Mouse (Mus musculus) kidney, embryonic 15.5 days (tissue): ENCODE data around the gene Camkmt. TPM values are rescaled to one million over a fixed set of nuclear protein-coding genes. Genes with fewer than 3 reads are reported as not detected.

Source experiments
- ATAC-seq: fragments of 200-750 bp; cut with Nextera tagmentation; replicated peaks from 2 replicates; pipeline ENCODE4 v1.8.0; 2017; ENCODE audit warnings: moderate TSS enrichment; ENCODE audit not compliant: low FRiP score
- H3K27ac ChIP-seq: fragments of 300-500 bp; sonication (generic); 2 replicates; pipeline ENCODE4 v1.5.1; 2015; ENCODE audit warnings: mild to moderate bottlenecking, inconsistent platforms
- H3K27me3 ChIP-seq: fragments of 300-500 bp; sonication (generic); 2 replicates; pipeline ENCODE4 v1.6.1; 2015; ENCODE audit warnings: inconsistent platforms
- H3K36me3 ChIP-seq: fragments of 300-500 bp; sonication (generic); 2 replicates; pipeline ENCODE4 v1.6.1; 2015; ENCODE audit warnings: inconsistent platforms
- H3K4me1 ChIP-seq: fragments of 300-500 bp; sonication (generic); 2 replicates; pipeline ENCODE4 v1.6.1; 2015; ENCODE audit warnings: inconsistent platforms
- H3K4me2 ChIP-seq: fragments of 300-500 bp; sonication (generic); 2 replicates; pipeline ENCODE4 v1.6.1; 2015; ENCODE audit warnings: moderate library complexity, mild to moderate bottlenecking, inconsistent platforms
- H3K4me3 ChIP-seq: fragments of 300-500 bp; sonication (generic); replicated peaks from 2 replicates; pipeline ENCODE4 v1.5.1; 2015; ENCODE audit warnings: mild to moderate bottlenecking, inconsistent platforms
- H3K9ac ChIP-seq: fragments of 300-500 bp; sonication (generic); 2 replicates; pipeline ENCODE4 v1.6.1; 2015; ENCODE audit warnings: mild to moderate bottlenecking, inconsistent platforms
- H3K9me3 ChIP-seq: fragments of 300-500 bp; sonication (generic); replicated peaks from 2 replicates; pipeline ENCODE4 v1.6.1; 2016; ENCODE audit warnings: inconsistent platforms
- WGBS: fragments of 180-500 bp; shearing (Covaris S2); methylation state at CpG from one replicate; pipeline ENCODE4 v1.1.7; 2015; ENCODE audit warnings: mixed read lengths; 5-methylcytosine and 5-hydroxymethylcytosine counted together
- polyA plus RNA-seq: library from polyadenylated mRNA; unstranded; fragments of >200 nt; fragmentation: Nextera tagmentation; extraction: Ambion mirVana; gene quantifications from 2 replicates; pipeline ENCODE4 v1.2.1, GENCODE M21; 2015

Camkmt gene
- polyA plus RNA-seq, 1 experiment from 2014 or later, result 13.8 TPM

DNA sequence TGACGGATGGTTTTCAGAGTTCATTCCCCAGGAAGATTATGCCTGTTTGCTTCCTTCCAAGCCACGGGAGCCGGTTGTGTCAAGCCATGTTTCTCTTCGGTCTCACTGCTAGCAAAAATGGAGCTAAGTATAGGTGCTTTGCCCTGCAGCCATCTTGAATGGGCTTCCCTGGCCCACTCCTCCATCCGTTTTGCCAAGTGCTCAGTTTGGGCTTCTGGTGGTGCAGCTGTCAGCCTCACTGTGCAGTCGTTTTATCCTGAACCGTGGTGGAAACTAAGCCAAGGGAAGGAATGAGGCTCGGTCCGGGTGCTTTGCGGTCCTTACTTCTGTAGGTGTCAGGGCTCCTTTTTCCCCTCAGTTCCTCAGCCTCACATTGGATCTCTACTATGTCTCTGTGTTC is 263.3 kb downstream of the Camkmt start:
- H3K9me3 ChIP-seq, result no peaks in the 10 kb centered on the region
- H3K27me3 ChIP-seq, result no peaks in the 10 kb centered on the region
- no peak overlapping the region for H3K27ac ChIP-seq
- no peak overlapping the region for H3K9ac ChIP-seq
- no peaks in the 10 kb centered on the region for H3K4me1 ChIP-seq
- no peaks in the 10 kb centered on the region for H3K36me3 ChIP-seq
- WGBS, result 80% methylated on average over 10 of the region's 10 CpGs
- ATAC-seq, result no peak
- H3K4me2 ChIP-seq, result no peak overlapping the region
- no peak overlapping the region for H3K4me3 ChIP-seq

DNA sequence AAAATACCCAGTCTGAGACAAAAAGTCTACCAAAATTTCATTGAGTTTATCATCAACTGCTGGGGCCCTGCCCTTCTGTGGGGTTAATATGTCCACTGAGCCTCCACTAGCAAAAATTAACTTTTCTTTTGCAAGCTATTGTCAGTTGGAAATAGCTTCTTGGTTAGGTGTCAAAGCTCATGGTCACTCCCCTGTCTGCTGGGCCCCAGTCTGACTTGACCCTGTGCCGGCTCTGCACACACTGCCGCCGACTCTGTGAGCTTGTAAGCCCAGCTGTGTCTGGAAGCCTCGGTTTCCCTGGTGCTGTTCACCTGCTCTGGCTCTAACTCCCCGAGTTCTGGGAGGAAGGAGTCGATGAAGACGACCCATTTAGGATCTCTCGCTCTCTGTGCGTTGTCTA is 265.0 kb downstream of the Camkmt start:
- H3K9ac ChIP-seq, result no peak overlapping the region
- no peak overlapping the region for H3K27ac ChIP-seq
- ATAC-seq, result no peak; the same call in 1 of the 2 replicates
- no peaks in the 10 kb centered on the region for H3K27me3 ChIP-seq
- H3K4me2 ChIP-seq, result no peak overlapping the region
- H3K9me3 ChIP-seq, result no peaks in the 10 kb centered on the region
- no peak overlapping the region for H3K4me3 ChIP-seq
- H3K36me3 ChIP-seq, result no peaks in the 10 kb centered on the region
- 82% methylated on average over 9 of the region's 9 CpGs for WGBS
- H3K4me1 ChIP-seq, result no peaks in the 10 kb centered on the region

DNA sequence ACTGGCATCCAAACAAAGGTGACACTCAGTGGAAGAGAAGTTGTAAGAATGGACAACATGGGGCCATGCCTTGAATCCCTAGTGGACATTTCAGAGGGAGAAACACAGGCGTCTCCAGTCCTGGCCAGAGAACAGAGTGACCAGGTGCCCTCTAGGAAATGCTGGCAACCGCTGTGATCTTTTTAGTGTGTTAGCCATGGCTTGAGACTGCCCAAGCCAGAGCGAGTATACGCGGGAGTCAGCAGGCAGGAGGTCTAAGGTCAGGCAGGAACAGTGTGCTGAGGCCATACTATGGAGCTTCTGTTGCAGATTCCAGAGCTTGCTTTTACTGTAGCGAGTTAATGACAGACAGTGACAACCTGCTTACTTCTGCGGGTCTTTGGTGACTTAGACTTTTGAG is 270.7 kb downstream of the Camkmt start:
- no peak overlapping the region for H3K27ac ChIP-seq
- H3K27me3 ChIP-seq, result no peaks in the 10 kb centered on the region
- 65% methylated on average over 7 of the region's 7 CpGs for WGBS

DNA sequence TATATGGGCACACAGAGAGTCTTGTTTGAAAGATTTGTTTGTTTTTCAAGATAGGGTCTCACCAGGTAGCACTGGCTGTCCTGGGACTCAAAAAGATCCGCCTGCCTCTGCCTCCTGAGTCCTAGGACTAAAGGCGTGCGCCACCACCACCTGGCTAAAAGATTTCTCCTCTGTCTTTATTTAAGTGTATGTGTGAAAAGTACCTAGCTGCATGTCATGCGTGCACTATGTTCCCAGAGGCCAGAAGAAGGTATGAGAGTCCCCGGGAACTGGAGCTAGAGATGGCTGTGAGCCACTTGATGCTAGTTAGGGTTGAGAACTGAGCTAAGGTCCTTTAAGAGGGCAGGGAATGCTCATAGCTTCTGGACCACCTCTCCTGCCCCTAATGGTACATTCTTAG is 277.0 kb downstream of the Camkmt start:
- Histone ChIP-seq H3K4me2 (no peak overlapping the region), H3K4me1 (no peaks in the 10 kb centered on the region), H3K27ac (no peak overlapping the region), H3K9me3 (no peaks in the 10 kb centered on the region), H3K36me3 (no peaks in the 10 kb centered on the region), H3K4me3 (no peak overlapping the region), H3K27me3 (no peaks in the 10 kb centered on the region), H3K9ac (no peak overlapping the region)
- 90% methylated on average over 5 of the region's 5 CpGs for WGBS
- no peak for ATAC-seq

More for the DNA sequence above, 270.7 kb downstream of the Camkmt start:
- H3K4me2 ChIP-seq, result no peak overlapping the region
- H3K9me3 ChIP-seq, result no peaks in the 10 kb centered on the region
- ATAC-seq, result no peak
- no peaks in the 10 kb centered on the region for H3K36me3 ChIP-seq
- H3K4me3 ChIP-seq, result no peak overlapping the region
- no peak overlapping the region for H3K9ac ChIP-seq
- H3K4me1 ChIP-seq, result no peaks in the 10 kb centered on the region

DNA sequence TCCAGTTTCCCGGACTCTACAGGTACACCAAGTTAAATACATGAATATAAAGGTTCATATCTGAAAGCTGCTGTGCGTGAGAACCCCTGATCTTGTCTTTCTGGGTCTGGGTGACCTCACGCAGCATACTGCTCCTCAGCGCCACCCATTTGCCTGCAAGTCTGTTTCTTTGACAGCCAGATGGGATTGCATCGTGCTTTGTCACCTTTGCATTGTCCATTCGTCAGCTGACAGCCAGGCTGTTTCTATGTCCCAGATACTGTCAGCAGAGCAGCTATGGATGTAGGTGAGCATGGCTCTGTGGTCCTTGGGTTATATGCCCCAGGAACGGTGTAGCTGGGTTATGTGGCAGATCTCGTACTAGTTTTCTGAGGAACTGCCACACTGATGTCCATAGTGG is 278.4 kb downstream of the Camkmt start:
- H3K4me1 ChIP-seq, result no peaks in the 10 kb centered on the region
- no peak overlapping the region for H3K27ac ChIP-seq
- H3K27me3 ChIP-seq, result no peaks in the 10 kb centered on the region
- H3K36me3 ChIP-seq, result no peaks in the 10 kb centered on the region
- H3K9ac ChIP-seq, result no peak overlapping the region
- H3K4me2 ChIP-seq, result no peak overlapping the region
- H3K9me3 ChIP-seq, result no peaks in the 10 kb centered on the region
- ATAC-seq, result no peak
- 72% methylated on average over 8 of the region's 8 CpGs for WGBS
- H3K4me3 ChIP-seq, result no peak overlapping the region

DNA sequence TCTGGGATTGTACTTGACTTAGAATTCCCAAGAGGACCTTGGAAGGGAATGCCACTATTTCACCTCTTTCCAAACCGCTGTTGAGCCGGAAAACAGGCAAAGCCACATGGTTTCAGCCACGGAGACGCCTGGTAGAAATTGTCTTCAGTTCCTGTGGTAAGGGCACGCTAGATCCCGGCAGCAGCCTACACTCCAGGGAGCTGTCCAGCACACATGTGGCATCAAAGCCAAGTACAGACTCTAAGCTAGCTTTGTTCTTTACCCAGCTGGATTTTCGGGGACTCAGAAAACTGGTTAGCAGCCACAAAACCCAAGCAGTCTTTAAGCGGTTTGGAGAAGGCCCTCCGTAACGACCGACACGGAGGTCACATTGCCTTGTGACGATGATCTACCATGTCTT is 281.7 kb downstream of the Camkmt start:
- no peak overlapping the region for H3K27ac ChIP-seq
- no peaks in the 10 kb centered on the region for H3K36me3 ChIP-seq
- H3K9ac ChIP-seq, result no peak overlapping the region
- no peaks in the 10 kb centered on the region for H3K9me3 ChIP-seq
- H3K4me2 ChIP-seq, result no peak overlapping the region
- peaks cover 8% of the 10 kb centered on the region for H3K4me1 ChIP-seq
- no peak for ATAC-seq
- no peaks in the 10 kb centered on the region for H3K27me3 ChIP-seq
- WGBS, result 64% methylated on average over 13 of the region's 13 CpGs
- no peak overlapping the region for H3K4me3 ChIP-seq

DNA sequence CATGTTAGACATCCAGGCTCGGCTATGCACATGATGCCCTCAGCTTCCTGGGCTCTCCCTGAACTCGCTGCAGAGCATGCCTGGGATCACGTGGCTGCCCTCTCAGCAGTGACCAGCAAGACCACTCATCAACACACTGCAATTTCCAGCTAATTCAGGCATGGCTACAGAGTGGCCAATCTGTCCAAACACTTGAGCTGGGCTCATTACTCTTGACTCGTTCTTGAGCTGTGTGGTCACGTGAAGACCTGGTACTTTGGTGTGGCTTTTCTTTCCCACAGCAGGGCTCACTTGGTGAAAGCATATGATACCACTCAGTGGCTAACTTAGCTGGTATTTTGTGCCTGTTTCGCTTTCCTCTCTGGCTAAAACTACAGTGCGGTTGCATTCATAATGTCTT is 282.2 kb downstream of the Camkmt start:
- H3K27me3 ChIP-seq, result no peaks in the 10 kb centered on the region
- peaks cover 8% of the 10 kb centered on the region for H3K4me1 ChIP-seq
- no peak overlapping the region for H3K9ac ChIP-seq
- no peak overlapping the region for H3K4me2 ChIP-seq
- H3K27ac ChIP-seq, result no peak overlapping the region
- no peak for ATAC-seq
- WGBS, result 88% methylated on average over 7 of the region's 7 CpGs
- H3K4me3 ChIP-seq, result no peak overlapping the region
- no peaks in the 10 kb centered on the region for H3K9me3 ChIP-seq
- no peaks in the 10 kb centered on the region for H3K36me3 ChIP-seq

DNA sequence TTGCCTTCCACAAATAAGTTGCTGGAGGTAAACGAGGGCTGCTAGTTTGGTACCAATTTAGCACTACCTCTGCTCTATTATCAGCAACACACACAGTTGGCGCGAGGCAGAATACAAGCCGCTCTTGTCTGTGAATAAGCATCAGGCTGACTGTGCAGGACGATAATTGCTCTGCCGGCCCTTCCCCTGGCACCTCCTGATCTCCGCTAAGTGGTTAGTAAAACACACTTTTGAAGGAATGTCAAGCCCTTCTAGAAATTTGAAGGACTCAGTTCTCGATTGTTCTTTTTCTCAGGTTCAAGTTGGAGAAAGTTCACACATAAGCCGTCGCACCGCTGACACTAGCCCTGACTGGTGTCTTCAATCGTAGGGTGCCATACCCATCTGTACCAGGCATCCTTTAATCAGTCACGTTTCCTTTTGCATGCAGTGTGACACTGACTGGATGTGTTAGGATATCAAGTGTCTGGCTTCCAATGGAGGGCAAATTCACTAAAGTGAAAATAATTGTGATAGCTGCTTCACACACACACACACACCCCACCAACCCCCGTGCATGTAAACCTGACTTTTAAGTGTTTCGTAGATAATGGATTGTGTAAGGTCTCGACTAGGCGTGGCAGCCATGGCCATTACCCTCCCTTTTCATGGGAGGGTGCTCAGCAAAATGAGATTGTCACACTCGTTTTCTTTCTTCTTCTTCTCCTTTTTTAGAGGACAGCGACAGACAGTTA is 283.9 kb downstream of the Camkmt start:
- Histone ChIP-seq H3K9me3 (no peaks in the 10 kb centered on the region), H3K4me3 (no peak overlapping the region), H3K27ac (no peak overlapping the region), H3K9ac (no peak overlapping the region), H3K4me1 (peaks cover 8% of the 10 kb centered on the region), H3K4me2 (no peak overlapping the region), H3K36me3 (no peaks in the 10 kb centered on the region), H3K27me3 (no peaks in the 10 kb centered on the region)
- WGBS, result 80% methylated on average over 19 of the region's 19 CpGs
- ATAC-seq, result no peak

DNA sequence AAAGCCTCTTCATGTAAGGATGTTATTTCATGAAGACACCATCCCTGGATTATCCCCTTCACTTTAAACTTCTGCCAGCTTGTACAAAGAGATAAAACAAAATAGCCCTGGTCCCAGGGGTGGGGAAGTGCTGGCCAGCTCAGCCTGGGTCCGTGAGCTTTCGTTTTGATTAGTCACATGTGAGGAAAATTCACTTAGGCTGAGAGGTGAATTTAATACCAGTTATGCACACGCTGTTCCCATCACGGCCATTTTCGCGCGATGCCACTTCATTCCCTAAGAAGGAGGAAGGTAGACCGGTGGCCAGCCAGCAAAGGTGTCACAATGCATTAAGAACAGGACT is 284.5 kb downstream of the Camkmt start:
- WGBS, result 58% methylated on average over 8 of the region's 8 CpGs
- Histone ChIP-seq H3K36me3 (no peaks in the 10 kb centered on the region), H3K27me3 (no peaks in the 10 kb centered on the region), H3K9me3 (no peaks in the 10 kb centered on the region), H3K9ac (no peak overlapping the region), H3K4me3 (no peak overlapping the region), H3K4me1 (peaks cover 8% of the 10 kb centered on the region), H3K4me2 (no peak overlapping the region), H3K27ac (no peak overlapping the region)
- ATAC-seq, result no peak

DNA sequence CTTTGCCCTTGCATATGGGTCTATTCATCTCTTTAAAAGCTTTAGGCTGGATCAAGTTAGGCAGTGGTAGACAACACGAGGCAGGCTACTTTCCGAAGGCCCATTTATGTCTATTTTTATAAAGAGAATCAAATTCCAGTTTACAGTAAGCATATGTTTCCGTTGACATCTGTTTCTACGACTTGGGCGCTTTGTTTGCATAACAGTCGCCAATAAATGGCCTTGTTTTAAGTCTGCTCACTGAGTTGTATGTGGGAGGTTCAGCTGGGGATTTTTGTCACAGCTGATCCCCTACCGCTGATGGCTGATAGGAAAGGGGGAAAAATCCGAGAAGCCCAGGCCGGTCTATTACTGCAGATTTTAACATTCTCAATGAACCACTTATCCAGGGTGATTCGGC is 285.2 kb downstream of the Camkmt start:
- no peak overlapping the region for H3K27ac ChIP-seq
- no peak overlapping the region for H3K9ac ChIP-seq
- WGBS, result 52% methylated on average over 10 of the region's 10 CpGs
- H3K4me2 ChIP-seq, result no peak overlapping the region
- peaks cover 8% of the 10 kb centered on the region for H3K4me1 ChIP-seq
- no peak for ATAC-seq
- H3K4me3 ChIP-seq, result no peak overlapping the region
- no peaks in the 10 kb centered on the region for H3K9me3 ChIP-seq
- no peaks in the 10 kb centered on the region for H3K36me3 ChIP-seq
- H3K27me3 ChIP-seq, result no peaks in the 10 kb centered on the region

DNA sequence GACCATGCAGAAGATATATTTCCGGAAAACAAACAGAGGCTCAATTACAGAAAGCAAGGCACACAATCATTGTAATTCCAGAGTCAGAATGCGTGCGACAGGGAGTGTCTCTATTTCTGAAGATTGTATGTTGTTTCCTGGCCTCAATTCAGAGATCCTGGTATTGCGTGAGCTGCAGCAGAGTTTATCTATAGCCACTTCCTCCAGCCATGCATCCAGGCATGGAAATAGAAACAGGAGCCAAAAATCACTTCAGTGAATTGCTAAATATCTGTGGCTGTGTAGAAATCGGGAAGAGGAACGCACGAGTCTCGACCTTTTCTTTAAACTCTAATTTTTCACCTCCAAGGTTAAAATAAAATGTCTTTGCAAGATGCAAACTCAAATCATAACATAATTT is 287.1 kb downstream of the Camkmt start:
- H3K9me3 ChIP-seq, result no peaks in the 10 kb centered on the region
- no peak overlapping the region for H3K27ac ChIP-seq
- H3K4me2 ChIP-seq, result no peak overlapping the region
- no peaks in the 10 kb centered on the region for H3K36me3 ChIP-seq
- H3K9ac ChIP-seq, result no peak overlapping the region
- no peak for ATAC-seq
- H3K27me3 ChIP-seq, result no peaks in the 10 kb centered on the region
- H3K4me1 ChIP-seq, result peaks cover 8% of the 10 kb centered on the region
- H3K4me3 ChIP-seq, result no peak overlapping the region
- WGBS, result 65% methylated on average over 8 of the region's 8 CpGs

DNA sequence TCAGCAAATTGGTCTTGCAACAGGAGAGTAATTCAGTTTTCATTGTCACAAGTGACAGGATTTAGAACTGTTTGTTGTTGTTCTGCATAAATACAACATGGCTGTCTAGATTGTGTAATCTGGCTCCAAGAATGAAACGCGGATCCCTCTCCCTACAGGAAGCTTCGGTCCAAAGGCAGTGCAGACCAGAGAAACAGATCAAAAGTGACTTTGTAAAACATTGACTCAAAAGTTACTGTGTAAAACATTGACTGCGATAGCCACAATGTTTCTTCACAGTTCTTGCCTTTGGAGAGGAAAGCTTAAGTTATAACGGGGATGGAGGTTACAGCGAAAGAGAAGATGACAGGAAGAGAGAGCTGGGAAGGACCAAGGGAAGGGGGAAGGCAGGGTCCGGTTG is 288.7 kb downstream of the Camkmt start:
- no peak overlapping the region for H3K4me2 ChIP-seq
- H3K27me3 ChIP-seq, result no peaks in the 10 kb centered on the region
- H3K36me3 ChIP-seq, result no peaks in the 10 kb centered on the region
- H3K4me3 ChIP-seq, result no peak overlapping the region
- ATAC-seq, result no peak
- peaks cover 8% of the 10 kb centered on the region for H3K4me1 ChIP-seq
- no peaks in the 10 kb centered on the region for H3K9me3 ChIP-seq
- no peak overlapping the region for H3K9ac ChIP-seq
- no peak overlapping the region for H3K27ac ChIP-seq
- WGBS, result 80% methylated on average over 7 of the region's 7 CpGs

DNA sequence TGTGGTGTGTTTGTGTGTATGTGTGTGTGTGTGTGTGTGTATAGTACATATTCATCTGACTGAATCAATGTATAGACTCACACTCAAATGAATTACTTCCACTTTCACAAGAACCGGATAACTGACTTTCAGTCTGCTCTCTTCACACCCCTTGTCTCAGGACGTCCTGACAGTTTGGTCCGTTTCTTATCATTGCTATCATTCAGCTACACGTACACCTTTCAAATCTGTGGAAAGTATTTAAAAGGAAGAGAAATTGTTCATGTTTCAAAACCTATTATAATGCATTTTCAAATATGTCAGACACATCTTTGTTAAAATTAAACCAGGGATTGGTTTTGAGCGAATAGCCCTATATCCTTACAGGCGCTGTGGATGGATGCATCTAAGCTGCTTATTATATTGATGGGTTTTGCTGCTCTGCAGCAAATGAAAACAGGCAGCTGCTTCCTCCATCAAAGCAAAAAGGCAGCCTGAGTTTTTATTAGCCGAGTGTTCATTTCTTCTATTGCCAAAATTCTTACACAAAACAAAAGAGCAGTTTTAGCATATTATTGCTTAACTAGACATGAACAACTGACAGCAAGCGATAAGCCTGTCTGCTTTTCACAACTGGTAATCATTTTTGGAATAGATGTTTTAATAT is 291.3 kb downstream of the Camkmt start:
- Histone ChIP-seq H3K4me1 (no peaks in the 10 kb centered on the region), H3K27me3 (no peaks in the 10 kb centered on the region), H3K9me3 (no peaks in the 10 kb centered on the region), H3K9ac (no peak overlapping the region), H3K4me3 (no peak overlapping the region), H3K4me2 (no peak overlapping the region), H3K36me3 (no peaks in the 10 kb centered on the region), H3K27ac (no peak overlapping the region)
- 85% methylated on average over 8 of the region's 8 CpGs for WGBS
- no peak for ATAC-seq
